Mouse (Mus musculus) heart, embryonic 11.5 days (tissue): ENCODE measurements around the gene Smad6. TPM values are rescaled to one million over a fixed set of nuclear protein-coding genes. Genes with fewer than 3 reads are reported as not detected.

Experiments
- ATAC-seq: fragments of 200-750 bp; cut with Nextera tagmentation; replicated peaks from 2 replicates; pipeline ENCODE4 v1.8.0; 2017; ENCODE audit warnings: moderate library complexity; ENCODE audit not compliant: insufficient number of reproducible peaks, low FRiP score, low TSS enrichment
- H3K27ac ChIP-seq: fragments of 300-500 bp; sonication (generic); 2 replicates; pipeline ENCODE4 v1.5.1; 2014; ENCODE audit warnings: mild to moderate bottlenecking, low read depth, low read length
- H3K27me3 ChIP-seq: fragments of 300-500 bp; sonication (generic); 2 replicates; pipeline ENCODE4 v1.6.1; 2014; ENCODE audit warnings: mild to moderate bottlenecking, low read length, mixed read lengths; ENCODE audit not compliant: control insufficient read depth, insufficient read depth
- H3K36me3 ChIP-seq: fragments of 300-500 bp; sonication (generic); 2 replicates; pipeline ENCODE4 v1.6.1; 2014; ENCODE audit warnings: mild to moderate bottlenecking, low read length, moderate library complexity, mixed read lengths; ENCODE audit not compliant: control insufficient read depth, insufficient read depth
- H3K4me1 ChIP-seq: fragments of 300-500 bp; sonication (generic); 2 replicates; pipeline ENCODE4 v1.6.1; 2014; ENCODE audit warnings: low read length; ENCODE audit not compliant: control insufficient read depth, insufficient read depth
- H3K4me2 ChIP-seq: fragments of 300-500 bp; sonication (generic); 2 replicates; pipeline ENCODE4 v1.6.1; 2014; ENCODE audit warnings: mild to moderate bottlenecking, moderate library complexity
- H3K4me3 ChIP-seq: fragments of 300-500 bp; sonication (generic); 2 replicates; pipeline ENCODE4 v1.5.1; 2014; ENCODE audit warnings: low read depth, low read length
- H3K9ac ChIP-seq: fragments of 300-500 bp; sonication (generic); 2 replicates; pipeline ENCODE4 v1.6.1; 2014; ENCODE audit warnings: mild to moderate bottlenecking, low read depth, low read length, moderate library complexity
- H3K9me3 ChIP-seq: fragments of 300-500 bp; sonication (generic); replicated peaks from 2 replicates; pipeline ENCODE4 v1.6.1; 2016; ENCODE audit warnings: low read length; ENCODE audit not compliant: control insufficient read depth
- WGBS: fragments of 180-500 bp; shearing (Covaris S2); extraction: QIAGEN DNeasy Blood & Tissue Kit; methylation state at CpG from one replicate; pipeline ENCODE4 v1.1.7; 2014; ENCODE audit not compliant: insufficient replicate concordance; 5-methylcytosine and 5-hydroxymethylcytosine counted together
- polyA plus RNA-seq: library from polyadenylated mRNA; unstranded; fragments of >200 nt; fragmentation: Nextera tagmentation; extraction: Ambion mirVana; gene quantifications from 2 replicates; pipeline ENCODE4 v1.2.1, GENCODE M21; 2014

Smad6 gene
- polyA plus RNA-seq, 1 experiment from 2014 or later = 31.6 TPM

GRCm38 (mm10) chr9:63974258-63975023 lies 47.4 kb downstream of the Smad6 start:
- Histone ChIP-seq H3K4me2 (no peak overlapping the region), H3K36me3 (0 out of 2 replicates have a peak, but pooled peaks cover 2% of the 10 kb centered on the region), H3K4me1 (peaks cover 94% of the 10 kb centered on the region), H3K27ac (peak overlapping the region; percentile 67), H3K27me3 (no peaks in the 10 kb centered on the region), H3K9me3 (no peaks in the 10 kb centered on the region), H3K4me3 (no peak overlapping the region), H3K9ac (no peak overlapping the region; the same call in 1 of the 2 replicates)
- ATAC-seq = no peak
- 52% methylated on average over 13 of the region's 13 CpGs for WGBS

- Histone ChIP-seq H3K36me3 (0 out of 2 replicates have a peak, but pooled peaks cover 2% of the 10 kb centered on the region), H3K27ac (peak overlapping the region; percentile 67), H3K4me3 (no peak overlapping the region), H3K9ac (no peak overlapping the region), H3K4me1 (peaks cover 94% of the 10 kb centered on the region), H3K9me3 (no peaks in the 10 kb centered on the region), H3K4me2 (no peak overlapping the region), H3K27me3 (no peaks in the 10 kb centered on the region)
- ATAC-seq = no peak
- 60% methylated on average over 14 of the region's 14 CpGs for WGBS
Measured at GRCm38 (mm10) chr9:63973662-63974190, 48.1 kb downstream of the Smad6 start.

DNA sequence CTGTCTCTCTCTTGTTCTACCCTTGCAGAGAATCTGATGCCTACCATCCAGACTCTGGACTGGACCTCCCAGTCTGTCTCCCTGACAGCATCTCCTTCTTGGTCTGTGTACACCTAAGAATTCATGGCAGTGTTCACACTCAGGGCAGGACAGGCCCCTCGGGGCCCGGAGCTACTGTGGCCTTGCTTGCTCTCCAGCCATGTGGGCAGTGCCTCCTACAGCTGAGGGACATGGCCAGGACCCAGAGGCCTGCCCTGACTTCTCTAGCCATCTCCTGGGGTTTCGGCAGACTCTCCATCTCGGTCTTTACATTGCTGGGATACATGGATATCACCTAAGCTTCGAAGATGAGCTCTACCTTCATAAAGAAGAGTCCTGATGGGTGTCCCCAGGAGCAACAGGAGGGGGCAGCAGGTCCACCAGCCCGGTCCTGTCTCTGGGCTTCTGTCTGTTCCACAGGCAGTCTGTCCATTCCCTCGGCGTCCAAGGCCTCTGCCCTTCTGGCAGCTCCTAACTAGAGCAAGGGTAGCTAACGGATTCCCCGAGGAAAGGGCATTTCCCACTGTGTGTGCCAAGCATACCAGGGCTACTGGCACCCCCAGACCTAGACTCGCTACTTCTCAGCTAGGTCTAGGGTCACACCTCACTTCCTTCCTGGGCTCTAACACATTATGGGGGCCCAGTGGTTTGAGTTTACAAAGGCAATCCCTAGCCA lies 49.1 kb downstream of the Smad6 start:
- Histone ChIP-seq H3K4me2 (no peak overlapping the region), H3K4me3 (no peak overlapping the region), H3K27me3 (no peaks in the 10 kb centered on the region), H3K4me1 (peaks cover 94% of the 10 kb centered on the region), H3K9me3 (no peaks in the 10 kb centered on the region), H3K9ac (no peak overlapping the region), H3K36me3 (0 out of 2 replicates have a peak, but pooled peaks cover 2% of the 10 kb centered on the region), H3K27ac (peak overlapping the region; percentile 50)
- no peak for ATAC-seq
- 86% methylated on average over 11 of the region's 11 CpGs for WGBS

GRCm38 (mm10) chr9:63971557-63971956 lies 50.3 kb downstream of the Smad6 start:
- Histone ChIP-seq H3K4me1 (peaks cover 94% of the 10 kb centered on the region), H3K27me3 (no peaks in the 10 kb centered on the region), H3K27ac (peak overlapping the region; percentile 50), H3K36me3 (0 out of 2 replicates have a peak, but pooled peaks cover 2% of the 10 kb centered on the region), H3K4me3 (no peak overlapping the region), H3K9me3 (no peaks in the 10 kb centered on the region), H3K4me2 (no peak overlapping the region), H3K9ac (no peak overlapping the region)
- 33% methylated on average over 4 of the region's 4 CpGs for WGBS
- no peak for ATAC-seq

GRCm38 (mm10) chr9:63970836-63971235 lies 51.0 kb downstream of the Smad6 start:
- WGBS = 59% methylated on average over 6 of the region's 6 CpGs
- peaks cover 93% of the 10 kb centered on the region for H3K4me1 ChIP-seq
- ATAC-seq = no peak
- H3K36me3 ChIP-seq = 0 out of 2 replicates have a peak, but pooled peaks cover 2% of the 10 kb centered on the region
- no peak overlapping the region for H3K4me3 ChIP-seq
- no peak overlapping the region; the same call in 1 of the 2 replicates for H3K9ac ChIP-seq
- peak overlapping the region; percentile 23; the same call in 1 of the 2 replicates for H3K4me2 ChIP-seq
- no peaks in the 10 kb centered on the region for H3K9me3 ChIP-seq
- no peaks in the 10 kb centered on the region for H3K27me3 ChIP-seq
- peak overlapping the region; percentile 85 for H3K27ac ChIP-seq

DNA sequence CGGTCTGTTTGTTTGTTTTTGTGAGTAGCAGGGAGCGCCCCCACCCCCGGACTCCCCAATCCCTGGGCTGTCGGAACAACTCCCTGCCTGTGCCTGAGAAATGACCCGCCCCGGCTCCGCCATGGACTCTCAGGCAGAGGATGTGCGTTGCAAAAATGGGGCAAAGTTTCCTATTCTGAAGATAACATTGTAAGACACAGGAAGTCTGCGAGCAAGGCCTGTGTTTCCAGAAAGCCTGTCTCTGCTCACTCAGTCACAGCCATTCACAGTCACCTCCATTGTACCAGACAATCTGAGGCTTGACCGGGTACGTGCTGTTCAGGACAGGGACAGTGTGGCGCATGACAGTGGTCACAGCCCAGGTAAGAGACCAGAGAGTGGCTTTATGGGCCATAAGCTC lies 51.5 kb downstream of the Smad6 start:
- no peaks in the 10 kb centered on the region for H3K9me3 ChIP-seq
- peak overlapping the region; percentile 25 for H3K4me2 ChIP-seq
- WGBS = 54% methylated on average over 12 of the region's 12 CpGs
- no peak overlapping the region for H3K4me3 ChIP-seq
- H3K36me3 ChIP-seq = 0 out of 2 replicates have a peak, but pooled peaks cover 2% of the 10 kb centered on the region
- peak overlapping the region; percentile 85 for H3K27ac ChIP-seq
- H3K9ac ChIP-seq = no peak overlapping the region; the same call in 1 of the 2 replicates
- H3K4me1 ChIP-seq = peaks cover 93% of the 10 kb centered on the region
- peak; percentile 41; the same call in 1 of the 2 replicates for ATAC-seq
- no peaks in the 10 kb centered on the region for H3K27me3 ChIP-seq

DNA sequence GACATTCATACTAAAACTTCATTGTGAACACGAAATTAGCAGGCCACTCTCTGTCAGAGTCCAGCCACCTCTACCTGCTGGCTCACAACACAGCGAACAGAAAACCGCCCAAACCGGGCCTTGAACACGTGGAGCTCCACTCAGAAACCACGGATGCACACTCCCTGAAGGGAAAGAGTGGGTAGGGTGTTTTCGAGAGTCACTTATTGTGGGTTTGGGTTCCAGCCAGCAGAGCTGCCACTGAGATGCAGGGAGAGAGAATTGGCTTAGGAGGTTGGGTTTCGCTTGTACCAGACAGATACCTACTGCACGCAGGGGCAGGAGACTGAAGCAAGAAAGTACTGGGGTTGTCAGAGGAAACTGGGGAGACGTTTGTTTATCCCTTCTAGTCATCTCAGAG lies 52.4 kb downstream of the Smad6 start:
- H3K9ac ChIP-seq = no peak overlapping the region
- H3K27ac ChIP-seq = peak overlapping the region; percentile 85
- no peak overlapping the region for H3K4me3 ChIP-seq
- 0 out of 2 replicates have a peak, but pooled peaks cover 2% of the 10 kb centered on the region for H3K36me3 ChIP-seq
- no peak for ATAC-seq
- H3K4me2 ChIP-seq = peak overlapping the region; percentile 25; the same call in 1 of the 2 replicates
- peaks cover 93% of the 10 kb centered on the region for H3K4me1 ChIP-seq
- 82% methylated on average over 10 of the region's 10 CpGs for WGBS
- H3K9me3 ChIP-seq = no peaks in the 10 kb centered on the region
- H3K27me3 ChIP-seq = no peaks in the 10 kb centered on the region

- Histone ChIP-seq H3K4me3 (no peak overlapping the region), H3K4me1 (peaks cover 95% of the 10 kb centered on the region), H3K27me3 (no peaks in the 10 kb centered on the region), H3K9me3 (no peaks in the 10 kb centered on the region), H3K4me2 (peak overlapping the region; percentile 31), H3K9ac (peak overlapping the region; percentile 40; the same call in 1 of the 2 replicates), H3K27ac (peak overlapping the region; percentile 85), H3K36me3 (0 out of 2 replicates have a peak, but pooled peaks cover under 1% of the 10 kb centered on the region)
- WGBS = 28% methylated on average over 9 of the region's 9 CpGs
- peak; percentile 36; the same call in 1 of the 2 replicates for ATAC-seq
Measured at GRCm38 (mm10) chr9:63968592-63968991, 53.3 kb downstream of the Smad6 start.
